Mouse (Mus musculus) liver, embryonic 15.5 days (tissue): ENCODE results near the gene Mfap3. TPM values are rescaled to one million over a fixed set of nuclear protein-coding genes. Genes with fewer than 3 reads are reported as not detected.
"Not testable (repeated sequence)": the region's sequence is repeated elsewhere in the genome, so short reads cannot be mapped to it uniquely, and the experiment has no call there.

Source experiments
- ATAC-seq: fragments of 200-750 bp; cut with Nextera tagmentation; 2 replicates; pipeline ENCODE4 v1.8.0; 2017; ENCODE audit warnings: moderate number of reproducible peaks, mild to moderate bottlenecking, moderate library complexity; ENCODE audit not compliant: insufficient read depth
- H3K27ac ChIP-seq: fragments of 300-500 bp; sonication (generic); replicated peaks from 2 replicates; pipeline ENCODE4 v1.5.1; 2015; ENCODE audit warnings: mild to moderate bottlenecking, inconsistent platforms
- H3K27me3 ChIP-seq: fragments of 300-500 bp; sonication (generic); 2 replicates; pipeline ENCODE4 v1.6.1; 2015; ENCODE audit warnings: mild to moderate bottlenecking, inconsistent platforms
- H3K36me3 ChIP-seq: fragments of 300-500 bp; sonication (generic); replicated peaks from 2 replicates; pipeline ENCODE4 v1.6.1; 2015; ENCODE audit warnings: moderate library complexity, mild to moderate bottlenecking, inconsistent platforms
- H3K4me1 ChIP-seq: fragments of 300-500 bp; sonication (generic); replicated peaks from 2 replicates; pipeline ENCODE4 v1.6.1; 2015; ENCODE audit warnings: inconsistent platforms
- H3K4me2 ChIP-seq: fragments of 300-500 bp; sonication (generic); 2 replicates; pipeline ENCODE4 v1.6.1; 2015; ENCODE audit warnings: moderate library complexity, mild to moderate bottlenecking, inconsistent platforms
- H3K4me3 ChIP-seq: fragments of 300-500 bp; sonication (generic); replicated peaks from 2 replicates; pipeline ENCODE4 v1.5.1; 2015; ENCODE audit warnings: mild to moderate bottlenecking, inconsistent platforms
- H3K9ac ChIP-seq: fragments of 300-500 bp; sonication (generic); 2 replicates; pipeline ENCODE4 v1.6.1; 2015; ENCODE audit warnings: moderate library complexity, mild to moderate bottlenecking, inconsistent platforms
- H3K9me3 ChIP-seq: fragments of 300-500 bp; sonication (generic); replicated peaks from 2 replicates; pipeline ENCODE4 v1.6.1; 2016; ENCODE audit warnings: inconsistent platforms
- WGBS: fragments of 180-500 bp; shearing (Covaris S2); methylation state at CpG from one replicate; pipeline ENCODE4 v1.1.7; 2015; ENCODE audit warnings: mixed read lengths; ENCODE audit not compliant: insufficient replicate concordance; 5-methylcytosine and 5-hydroxymethylcytosine counted together
- polyA plus RNA-seq: library from polyadenylated mRNA; unstranded; fragments of >200 nt; fragmentation: Nextera tagmentation; extraction: Ambion mirVana; gene quantifications from 2 replicates; pipeline ENCODE4 v1.2.1, GENCODE M21; 2015

Mfap3 gene
- polyA plus RNA-seq, 1 experiment from 2014 or later, result 11.2 TPM

DNA sequence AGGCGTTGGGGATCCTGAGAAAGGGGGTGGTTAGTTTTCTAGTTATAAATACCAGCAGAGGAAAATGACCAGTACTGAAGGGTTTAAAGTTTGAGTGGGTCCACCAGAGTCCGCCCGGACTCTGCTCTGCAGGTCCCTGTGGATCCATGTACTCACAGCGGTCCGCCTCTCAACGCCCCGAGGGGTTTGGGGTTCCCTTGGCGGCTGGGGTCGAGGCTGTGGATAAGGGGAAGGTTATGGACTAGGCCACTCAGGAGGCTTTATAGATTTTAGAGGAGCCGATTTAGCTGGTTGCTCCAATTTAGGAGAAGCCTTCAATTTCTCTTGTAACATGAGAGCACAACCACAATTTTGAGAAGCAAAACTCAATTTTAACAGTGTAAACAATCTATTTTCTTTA, 39.5 kb downstream of the Mfap3 start:
- not testable (repeated sequence) for H3K4me1 ChIP-seq, ATAC-seq, H3K27ac ChIP-seq, H3K4me2 ChIP-seq, H3K36me3 ChIP-seq, H3K4me3 ChIP-seq, H3K9me3 ChIP-seq, H3K9ac ChIP-seq, H3K27me3 ChIP-seq
- 80% methylated on average over 9 of the region's 10 CpGs for WGBS

DNA sequence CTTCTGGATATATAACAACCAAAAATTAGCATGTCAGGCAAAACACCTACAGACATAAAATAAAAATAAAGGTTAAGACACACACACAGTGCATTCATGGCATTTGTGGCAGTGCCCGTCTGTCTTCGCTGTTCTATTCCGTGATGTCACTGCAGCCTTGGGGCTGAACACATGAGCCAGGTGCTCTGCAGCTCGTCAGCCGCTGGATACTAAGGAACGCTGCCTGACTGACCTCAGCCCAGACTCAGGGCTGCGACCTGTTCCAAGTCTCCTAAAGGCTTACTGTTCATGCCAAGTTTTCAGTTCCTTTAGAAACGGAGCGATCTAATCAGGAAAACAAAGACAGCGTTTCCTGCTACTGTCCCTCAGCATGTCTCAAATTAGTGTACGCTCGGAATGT, 46.1 kb downstream of the Mfap3 start:
- Histone ChIP-seq H3K36me3 (no peaks in the 10 kb centered on the region), H3K27me3 (peaks cover 5% of the 10 kb centered on the region; the same call in 1 of the 2 replicates), H3K9me3 (no peaks in the 10 kb centered on the region), H3K9ac (no peak overlapping the region), H3K4me1 (no peaks in the 10 kb centered on the region), H3K4me2 (no peak overlapping the region), H3K4me3 (no peak overlapping the region), H3K27ac (no peak overlapping the region)
- 63% methylated on average over 12 of the region's 12 CpGs for WGBS
- no peak for ATAC-seq

DNA sequence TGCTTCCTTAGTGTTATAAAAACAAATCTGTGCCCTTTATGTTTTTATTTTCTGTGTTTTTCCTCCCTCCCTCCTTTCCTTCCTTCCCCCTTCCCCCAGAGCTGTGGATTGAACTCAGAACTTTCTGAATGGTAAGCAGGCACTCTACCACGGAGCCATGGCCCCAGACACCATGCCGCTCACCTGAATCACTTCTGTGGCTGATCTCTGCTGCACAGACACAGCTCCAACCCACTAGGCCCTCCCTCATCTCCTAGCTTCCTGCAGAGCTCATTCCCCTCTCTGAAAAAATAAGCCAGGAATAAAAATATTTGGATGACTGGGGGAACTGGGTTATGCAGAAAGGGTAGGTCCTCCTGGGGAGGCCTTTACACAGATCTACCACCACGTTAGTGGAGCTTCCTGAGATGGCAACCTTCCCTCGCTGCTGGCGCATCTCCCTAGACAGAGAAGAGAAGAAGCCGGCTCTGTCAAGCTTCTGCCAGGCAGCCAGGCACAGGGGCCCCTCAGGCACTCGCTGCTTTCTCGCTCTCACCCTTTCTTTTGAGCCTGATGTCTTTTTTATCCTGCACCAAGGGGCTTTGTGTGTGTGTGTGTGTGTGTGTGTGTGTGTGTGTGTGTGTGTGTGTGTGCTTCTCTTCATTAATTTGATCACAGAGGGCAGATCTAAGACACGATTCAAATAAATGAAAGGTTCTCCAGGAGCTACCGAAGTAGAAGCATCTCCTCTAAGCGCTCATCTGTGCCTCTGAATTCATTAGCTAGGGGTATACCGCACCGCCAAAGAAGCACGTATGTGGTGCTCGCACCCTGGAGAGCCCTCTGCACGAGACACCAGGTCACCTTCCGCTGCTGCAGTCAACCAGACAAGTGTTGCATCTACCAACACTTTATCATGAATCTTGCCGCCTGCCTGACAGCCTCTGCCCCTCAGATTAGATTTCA, 47.9 kb downstream of the Mfap3 start:
- Histone ChIP-seq H3K4me2 (no peak overlapping the region), H3K27ac (no peak overlapping the region), H3K4me1 (no peaks in the 10 kb centered on the region), H3K9ac (no peak overlapping the region), H3K36me3 (no peaks in the 10 kb centered on the region), H3K27me3 (peaks cover 5% of the 10 kb centered on the region), H3K4me3 (no peak overlapping the region), H3K9me3 (no peaks in the 10 kb centered on the region)
- 45% methylated on average over 18 of the region's 18 CpGs for WGBS
- no peak for ATAC-seq

DNA sequence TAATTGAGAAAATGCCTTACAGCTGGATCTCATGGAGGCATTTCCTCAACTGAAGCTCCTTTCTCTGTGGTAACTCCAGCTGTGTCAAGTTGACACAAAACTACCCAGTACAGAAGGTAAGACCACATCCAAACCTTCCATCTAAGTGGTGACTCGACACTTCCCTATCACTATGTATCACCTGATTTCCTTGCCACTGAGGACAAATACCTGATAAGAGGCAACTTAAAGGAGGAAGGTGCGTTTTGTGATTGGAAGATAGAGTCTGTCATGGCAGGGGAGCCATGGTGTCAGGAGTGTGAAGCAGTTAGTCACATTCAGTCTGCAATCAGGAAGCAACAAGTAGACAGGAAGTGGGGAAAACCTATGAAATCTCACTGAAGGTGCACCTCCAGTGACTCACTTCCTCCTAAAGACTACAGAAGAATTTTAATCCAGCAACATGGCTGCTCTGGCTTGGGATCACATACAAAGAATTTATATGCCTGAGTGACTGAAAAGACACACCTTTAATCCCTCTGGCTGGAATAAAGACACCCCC, 50.6 kb downstream of the Mfap3 start:
- Histone ChIP-seq H3K27ac (no peak overlapping the region), H3K9ac (no peak overlapping the region), H3K4me2 (no peak overlapping the region), H3K4me1 (no peaks in the 10 kb centered on the region), H3K36me3 (no peaks in the 10 kb centered on the region), H3K9me3 (no peaks in the 10 kb centered on the region), H3K27me3 (peaks cover 14% of the 10 kb centered on the region), H3K4me3 (no peak overlapping the region)
- 39% methylated on average over 2 of the region's 2 CpGs for WGBS
- ATAC-seq, result no peak

DNA sequence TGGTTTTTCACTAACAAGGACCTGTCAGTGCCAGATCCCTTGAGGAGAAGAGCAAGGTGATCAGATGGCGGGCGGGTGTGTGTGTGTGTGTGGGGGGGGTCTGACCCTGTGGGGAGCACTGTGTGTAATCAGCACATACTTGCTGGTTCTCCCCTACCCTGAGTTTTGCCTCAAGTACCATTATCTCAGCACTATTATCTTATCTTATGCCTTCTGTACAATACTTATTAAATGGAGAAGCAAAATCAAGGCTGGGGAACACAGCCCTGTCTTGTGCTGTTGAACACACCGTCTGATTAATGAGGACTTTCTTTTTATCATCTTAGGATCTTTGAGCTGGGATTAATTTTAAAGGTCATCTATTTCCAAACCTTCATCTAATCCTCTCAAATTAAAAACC, 52.6 kb downstream of the Mfap3 start:
- no peak for ATAC-seq
- Histone ChIP-seq H3K36me3 (no peaks in the 10 kb centered on the region), H3K9ac (no peak overlapping the region), H3K4me1 (no peaks in the 10 kb centered on the region), H3K4me3 (no peak overlapping the region), H3K9me3 (no peaks in the 10 kb centered on the region), H3K27me3 (peaks cover 13% of the 10 kb centered on the region), H3K27ac (no peak overlapping the region), H3K4me2 (no peak overlapping the region)
- 63% methylated on average over 3 of the region's 3 CpGs for WGBS

DNA sequence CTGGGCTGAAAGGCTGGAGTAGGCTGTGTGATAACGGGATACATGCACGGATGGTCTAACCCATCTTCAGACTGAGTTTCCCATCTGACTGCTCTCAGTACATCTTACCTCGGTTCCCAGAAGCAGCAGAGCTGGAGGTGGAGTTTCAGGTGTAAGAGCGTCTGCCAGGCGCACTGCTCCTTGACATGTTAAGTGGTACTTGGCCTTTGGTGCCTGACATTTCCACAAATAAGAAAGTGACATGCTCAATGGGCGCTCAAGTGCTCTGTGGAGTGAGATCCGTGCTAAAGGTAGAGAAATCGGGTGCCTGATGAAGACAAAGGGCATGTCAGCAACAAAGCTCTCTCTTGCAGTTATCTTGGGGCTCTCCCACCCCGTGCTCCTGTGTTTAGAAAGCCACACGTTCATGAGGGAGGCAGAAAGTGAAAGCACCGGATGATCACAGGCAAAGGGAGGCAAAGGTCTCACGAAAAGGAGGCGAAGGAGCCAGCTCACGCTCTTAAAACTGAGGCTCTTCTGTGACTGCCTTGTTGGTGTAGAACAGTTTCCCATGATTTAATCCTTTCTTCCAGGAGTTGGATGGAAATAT, 55.3 kb downstream of the Mfap3 start:
- no peak overlapping the region for H3K4me2 ChIP-seq
- H3K4me3 ChIP-seq, result no peak overlapping the region
- no peak overlapping the region for H3K9ac ChIP-seq
- ATAC-seq, result no peak
- H3K27me3 ChIP-seq, result peaks cover 10% of the 10 kb centered on the region
- H3K9me3 ChIP-seq, result no peaks in the 10 kb centered on the region
- no peaks in the 10 kb centered on the region for H3K4me1 ChIP-seq
- no peak overlapping the region for H3K27ac ChIP-seq
- 42% methylated on average over 14 of the region's 14 CpGs for WGBS
- no peaks in the 10 kb centered on the region for H3K36me3 ChIP-seq

DNA sequence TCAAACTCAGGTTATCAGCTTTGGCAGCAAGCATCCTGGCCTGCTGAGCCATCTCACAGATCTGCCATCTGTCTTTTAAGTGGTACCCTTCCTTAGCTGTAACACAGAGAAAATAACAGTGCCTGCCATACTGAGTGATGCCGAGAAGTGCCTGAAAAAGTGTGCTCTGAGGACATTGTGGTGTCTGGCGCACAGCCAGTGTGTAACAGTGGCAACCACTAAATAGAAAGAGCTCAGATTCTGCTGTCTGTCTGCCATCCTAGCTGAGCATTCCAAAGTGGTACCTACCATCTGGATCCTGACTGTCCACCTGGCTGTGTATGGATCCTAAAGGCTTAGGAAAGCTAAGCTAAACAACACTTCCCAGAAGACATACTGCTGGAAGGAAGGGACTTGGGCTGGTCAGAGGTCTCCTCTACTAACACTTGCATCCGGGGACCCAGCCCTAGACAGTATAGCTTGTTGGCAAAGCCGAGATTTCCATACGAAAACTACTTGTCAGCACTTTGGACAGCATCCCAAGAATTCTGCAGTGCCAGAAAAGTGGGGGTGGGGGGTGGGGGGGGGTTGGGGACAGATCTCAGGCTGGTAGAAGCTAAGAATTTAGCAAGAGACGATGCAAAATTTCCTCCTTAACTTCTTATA, 58.5 kb downstream of the Mfap3 start:
- ATAC-seq, result no peak
- H3K4me3 ChIP-seq, result no peak overlapping the region
- H3K4me1 ChIP-seq, result no peaks in the 10 kb centered on the region
- H3K36me3 ChIP-seq, result no peaks in the 10 kb centered on the region
- no peak overlapping the region for H3K9ac ChIP-seq
- 49% methylated on average over 6 of the region's 6 CpGs for WGBS
- H3K27me3 ChIP-seq, result peaks cover 10% of the 10 kb centered on the region; the same call in 1 of the 2 replicates
- no peak overlapping the region for H3K27ac ChIP-seq
- H3K9me3 ChIP-seq, result no peaks in the 10 kb centered on the region
- no peak overlapping the region for H3K4me2 ChIP-seq

DNA sequence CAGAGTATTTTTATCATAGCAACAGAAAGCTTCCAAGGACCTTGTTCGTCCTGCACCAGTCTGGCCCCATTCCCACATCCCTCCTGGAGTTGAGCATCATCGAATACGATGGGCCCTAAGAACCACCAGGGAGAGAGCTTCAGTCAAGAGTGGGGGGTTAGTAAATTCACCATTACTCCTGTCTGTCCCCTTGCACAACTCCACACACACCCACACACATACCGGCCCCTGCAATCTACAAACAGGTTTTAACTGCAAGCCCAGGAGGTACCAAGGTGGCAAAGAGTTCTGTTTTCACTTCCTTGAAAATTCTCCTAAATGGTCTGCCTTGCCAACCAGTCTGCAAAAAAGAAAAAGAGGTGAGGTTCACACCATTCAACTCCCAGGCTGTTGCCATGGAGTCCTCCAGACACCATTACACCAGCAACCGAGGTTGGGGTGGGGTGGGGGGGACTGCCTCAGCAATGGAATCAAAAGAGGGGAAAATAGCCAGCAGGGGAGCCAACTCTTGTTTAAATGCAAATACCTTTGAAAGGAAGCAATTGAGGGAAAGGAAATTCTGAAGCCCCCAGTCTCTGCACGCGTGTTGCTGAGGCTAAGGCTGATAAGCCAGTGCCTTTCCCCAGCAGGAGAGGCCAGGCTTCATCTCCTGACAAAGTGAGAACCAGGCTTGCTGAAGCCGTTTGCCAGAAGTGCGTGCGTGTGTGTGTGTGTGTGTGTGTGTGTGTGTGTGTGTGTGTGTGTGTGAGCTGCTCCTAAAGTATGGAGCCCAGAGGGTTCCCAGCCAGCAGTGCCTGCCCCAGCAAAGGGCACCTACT, 64.6 kb downstream of the Mfap3 start:
- Histone ChIP-seq H3K27ac (no peak overlapping the region), H3K36me3 (no peaks in the 10 kb centered on the region), H3K4me1 (peaks cover 29% of the 10 kb centered on the region), H3K4me3 (no peak overlapping the region), H3K4me2 (no peak overlapping the region), H3K27me3 (no peaks in the 10 kb centered on the region), H3K9ac (no peak overlapping the region), H3K9me3 (no peaks in the 10 kb centered on the region)
- 30% methylated on average over 10 of the region's 10 CpGs for WGBS
- no peak for ATAC-seq
